Mouse (Mus musculus) forebrain, embryonic 15.5 days (tissue): Measurements from ENCODE around the gene Uox. TPM values are rescaled to one million over a fixed set of nuclear protein-coding genes. Genes with fewer than 3 reads are reported as not detected.

ENCODE experiments used
- ATAC-seq: fragments of 200-750 bp; cut with Nextera tagmentation; replicated peaks from 2 replicates; pipeline ENCODE4 v1.8.0; 2017; ENCODE audit warnings: mild to moderate bottlenecking, moderate TSS enrichment, moderate library complexity
- H3K27ac ChIP-seq: fragments of 300-500 bp; sonication (generic); replicated peaks from 2 replicates; pipeline ENCODE4 v1.5.1; 2015; ENCODE audit warnings: mild to moderate bottlenecking, inconsistent platforms
- H3K27me3 ChIP-seq: fragments of 300-500 bp; sonication (generic); 2 replicates; pipeline ENCODE4 v1.6.1; 2015; ENCODE audit warnings: inconsistent platforms
- H3K36me3 ChIP-seq: fragments of 300-500 bp; sonication (generic); 2 replicates; pipeline ENCODE4 v1.6.1; 2015; ENCODE audit warnings: mild to moderate bottlenecking, inconsistent platforms
- H3K4me1 ChIP-seq: fragments of 300-500 bp; sonication (generic); 2 replicates; pipeline ENCODE4 v1.6.1; 2015; ENCODE audit warnings: inconsistent platforms
- H3K4me2 ChIP-seq: fragments of 300-500 bp; sonication (generic); replicated peaks from 2 replicates; pipeline ENCODE4 v1.6.1; 2015; ENCODE audit warnings: mild to moderate bottlenecking, inconsistent platforms
- H3K4me3 ChIP-seq: fragments of 300-500 bp; sonication (generic); 2 replicates; pipeline ENCODE4 v1.5.1; 2015; ENCODE audit warnings: mild to moderate bottlenecking, inconsistent platforms
- H3K9ac ChIP-seq: fragments of 300-500 bp; sonication (generic); replicated peaks from 2 replicates; pipeline ENCODE4 v1.6.1; 2015; ENCODE audit warnings: mild to moderate bottlenecking, inconsistent platforms
- H3K9me3 ChIP-seq: fragments of 300-500 bp; sonication (generic); 2 replicates; pipeline ENCODE4 v1.6.1; 2016; ENCODE audit warnings: inconsistent platforms
- WGBS: fragments of 180-500 bp; shearing (Covaris S2); methylation state at CpG from one replicate; pipeline ENCODE4 v1.1.7; 2015; ENCODE audit warnings: mixed read lengths; 5-methylcytosine and 5-hydroxymethylcytosine counted together
- polyA plus RNA-seq: library from polyadenylated mRNA; unstranded; fragments of >200 nt; fragmentation: Nextera tagmentation; extraction: Ambion mirVana; gene quantifications from 2 replicates; pipeline ENCODE4 v1.2.1, GENCODE M21; 2015

Uox gene
- polyA plus RNA-seq: not detected in 2 replicates

GRCm38 (mm10) chr3:146570148-146570782 lies at the start of gene Uox:
Gene Uox (plus strand): TSS chr3:146570426.
- H3K27me3 ChIP-seq: no peaks in the 10 kb centered on the region
- H3K4me1 ChIP-seq: no peaks in the 10 kb centered on the region
- H3K9ac ChIP-seq: no peak within 1 kb of the TSS
- ATAC-seq: no peak
- 78% methylated on average over 10 of the region's 10 CpGs for WGBS
- H3K9me3 ChIP-seq: no peaks in the 10 kb centered on the region
- H3K4me2 ChIP-seq: no peak within 1 kb of the TSS
- no peak within 1 kb of the TSS for H3K27ac ChIP-seq
- no peaks in the 10 kb centered on the region for H3K36me3 ChIP-seq
- no peak within 1 kb of the TSS for H3K4me3 ChIP-seq

GRCm38 (mm10) chr3:146520798-146521651 lies 49.2 kb upstream of the Uox start, which contains the start of gene Rpf1:
Gene Rpf1 (minus strand): TSS chr3:146521429.
- peak within 1 kb of the TSS; percentile 98 for H3K27ac ChIP-seq
- under 1% methylated on average over 69 of the region's 82 CpGs for WGBS
- peaks cover 15% of the 10 kb centered on the region for H3K36me3 ChIP-seq
- ATAC-seq: peak; percentile 98
- peak within 1 kb of the TSS; percentile 81 for H3K4me3 ChIP-seq
- H3K9me3 ChIP-seq: no peaks in the 10 kb centered on the region
- no peaks in the 10 kb centered on the region for H3K27me3 ChIP-seq
- peaks cover 14% of the 10 kb centered on the region for H3K4me1 ChIP-seq
- peak within 1 kb of the TSS; percentile 76 for H3K4me2 ChIP-seq
- H3K9ac ChIP-seq: peak within 1 kb of the TSS; percentile 76

- WGBS: 18% methylated on average over 8 of the region's 8 CpGs
- no peaks in the 10 kb centered on the region for H3K9me3 ChIP-seq
- peak overlapping the region; percentile 98 for H3K27ac ChIP-seq
- no peak; the same call in 1 of the 2 replicates for ATAC-seq
- peak overlapping the region; percentile 76 for H3K4me2 ChIP-seq
- H3K4me3 ChIP-seq: peak overlapping the region; percentile 81
- H3K27me3 ChIP-seq: no peaks in the 10 kb centered on the region
- H3K36me3 ChIP-seq: peaks cover 15% of the 10 kb centered on the region
- H3K4me1 ChIP-seq: peaks cover 14% of the 10 kb centered on the region
- peak overlapping the region; percentile 76 for H3K9ac ChIP-seq
These were observed 48.6 kb upstream of the Uox start for GRCm38 (mm10) chr3:146521652-146522020.

GRCm38 (mm10) chr3:146528335-146528734 lies 41.9 kb upstream of the Uox start:
- H3K4me3 ChIP-seq: no peak overlapping the region
- H3K9ac ChIP-seq: no peak overlapping the region
- no peak overlapping the region for H3K4me2 ChIP-seq
- no peaks in the 10 kb centered on the region for H3K27me3 ChIP-seq
- no peak overlapping the region for H3K27ac ChIP-seq
- 41% methylated on average over 2 of the region's 2 CpGs for WGBS
- ATAC-seq: no peak
- H3K4me1 ChIP-seq: no peaks in the 10 kb centered on the region
- H3K36me3 ChIP-seq: no peaks in the 10 kb centered on the region
- no peaks in the 10 kb centered on the region for H3K9me3 ChIP-seq

GRCm38 (mm10) chr3:146534986-146535385 lies 35.2 kb upstream of the Uox start:
- WGBS: 45% methylated on average over 6 of the region's 6 CpGs
- no peak overlapping the region for H3K27ac ChIP-seq
- no peak for ATAC-seq
- no peak overlapping the region for H3K9ac ChIP-seq
- no peaks in the 10 kb centered on the region for H3K27me3 ChIP-seq
- H3K9me3 ChIP-seq: no peaks in the 10 kb centered on the region
- H3K36me3 ChIP-seq: no peaks in the 10 kb centered on the region
- H3K4me1 ChIP-seq: no peaks in the 10 kb centered on the region
- H3K4me3 ChIP-seq: no peak overlapping the region
- H3K4me2 ChIP-seq: no peak overlapping the region

GRCm38 (mm10) chr3:146540521-146541273 lies 29.5 kb upstream of the Uox start:
- Histone ChIP-seq H3K9me3 (no peaks in the 10 kb centered on the region), H3K27ac (no peak overlapping the region), H3K9ac (no peak overlapping the region), H3K4me1 (no peaks in the 10 kb centered on the region), H3K27me3 (no peaks in the 10 kb centered on the region), H3K4me3 (no peak overlapping the region), H3K4me2 (no peak overlapping the region), H3K36me3 (no peaks in the 10 kb centered on the region)
- 86% methylated on average over 4 of the region's 4 CpGs for WGBS
- ATAC-seq: no peak

GRCm38 (mm10) chr3:146543632-146544031 lies 26.6 kb upstream of the Uox start:
- Histone ChIP-seq H3K4me3 (no peak overlapping the region), H3K4me1 (no peaks in the 10 kb centered on the region), H3K9ac (no peak overlapping the region), H3K27ac (no peak overlapping the region), H3K9me3 (no peaks in the 10 kb centered on the region), H3K27me3 (no peaks in the 10 kb centered on the region), H3K4me2 (no peak overlapping the region), H3K36me3 (no peaks in the 10 kb centered on the region)
- 56% methylated on average over 1 of the region's 1 CpGs for WGBS
- ATAC-seq: no peak

- Histone ChIP-seq H3K9ac (no peak overlapping the region), H3K9me3 (no peaks in the 10 kb centered on the region), H3K27me3 (no peaks in the 10 kb centered on the region), H3K4me2 (no peak overlapping the region), H3K4me3 (no peak overlapping the region), H3K4me1 (no peaks in the 10 kb centered on the region), H3K36me3 (no peaks in the 10 kb centered on the region), H3K27ac (no peak overlapping the region)
- 65% methylated on average over 7 of the region's 7 CpGs for WGBS
- ATAC-seq: no peak
These were observed 15.4 kb upstream of the Uox start for GRCm38 (mm10) chr3:146554816-146555215.

GRCm38 (mm10) chr3:146556567-146556966 lies 13.7 kb upstream of the Uox start:
- Histone ChIP-seq H3K36me3 (no peaks in the 10 kb centered on the region), H3K9me3 (no peaks in the 10 kb centered on the region), H3K4me2 (no peak overlapping the region), H3K4me1 (no peaks in the 10 kb centered on the region), H3K9ac (no peak overlapping the region), H3K27ac (no peak overlapping the region), H3K27me3 (no peaks in the 10 kb centered on the region), H3K4me3 (no peak overlapping the region)
- ATAC-seq: no peak
- 64% methylated on average over 1 of the region's 1 CpGs for WGBS

GRCm38 (mm10) chr3:146557507-146557906 lies 12.7 kb upstream of the Uox start:
- ATAC-seq: no peak
- Histone ChIP-seq H3K9ac (no peak overlapping the region), H3K9me3 (no peaks in the 10 kb centered on the region), H3K4me2 (no peak overlapping the region), H3K27me3 (no peaks in the 10 kb centered on the region), H3K4me3 (no peak overlapping the region), H3K27ac (no peak overlapping the region), H3K4me1 (no peaks in the 10 kb centered on the region), H3K36me3 (no peaks in the 10 kb centered on the region)
- WGBS: 85% methylated on average over 6 of the region's 6 CpGs

GRCm38 (mm10) chr3:146562936-146563335 lies 7.3 kb upstream of the Uox start:
- ATAC-seq: no peak
- H3K27me3 ChIP-seq: no peaks in the 10 kb centered on the region
- H3K4me3 ChIP-seq: no peak overlapping the region
- 94% methylated on average over 7 of the region's 7 CpGs for WGBS
- H3K9me3 ChIP-seq: no peaks in the 10 kb centered on the region
- peaks cover 6% of the 10 kb centered on the region; the same call in 1 of the 2 replicates for H3K4me1 ChIP-seq
- no peak overlapping the region for H3K9ac ChIP-seq
- no peaks in the 10 kb centered on the region for H3K36me3 ChIP-seq
- no peak overlapping the region for H3K4me2 ChIP-seq
- no peak overlapping the region for H3K27ac ChIP-seq
